In the genomic region with DNA sequence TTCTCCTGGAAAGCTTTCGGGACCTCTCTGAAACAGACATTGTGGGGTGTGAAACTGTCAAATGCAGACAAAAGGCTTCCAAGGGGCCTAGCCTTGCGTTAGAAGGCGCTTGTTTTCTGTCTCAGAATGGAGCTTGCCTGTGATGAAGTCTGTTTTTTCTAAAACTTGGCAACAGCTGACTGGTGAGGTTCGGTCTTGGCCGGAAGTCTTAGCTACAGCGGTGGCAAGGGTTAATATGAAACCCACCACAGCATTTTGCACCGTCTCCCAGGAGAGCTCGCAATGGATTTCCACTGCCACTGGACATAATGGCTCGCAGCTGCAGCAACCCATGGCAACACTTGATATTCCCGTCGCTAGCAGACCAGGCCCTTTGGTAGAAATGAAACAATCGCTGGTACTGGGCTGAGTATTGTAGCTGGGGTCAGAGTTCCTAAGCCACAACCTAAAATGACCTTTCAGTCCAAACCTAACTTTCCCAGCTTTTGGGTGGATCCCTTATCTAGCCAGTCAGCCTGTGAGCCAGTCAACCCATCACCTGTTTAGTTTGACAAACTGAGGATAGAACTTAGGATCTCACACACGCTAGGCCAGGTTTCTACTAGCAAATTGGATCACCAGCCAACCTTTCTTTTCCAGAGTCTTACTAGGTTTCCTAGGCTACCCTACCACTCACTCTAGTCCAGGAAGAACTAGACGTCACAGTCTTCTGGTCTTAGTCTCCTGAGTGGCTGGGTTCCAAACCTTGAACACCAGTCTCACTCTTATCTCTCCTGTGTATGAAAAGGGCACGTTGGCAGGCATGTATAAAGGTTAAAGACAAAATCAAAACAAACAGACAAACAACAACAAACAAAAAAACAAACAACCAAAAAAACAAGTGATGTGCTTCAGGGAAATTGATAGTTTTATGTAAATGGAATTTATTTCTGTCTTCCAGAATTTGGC, we compare ENCODE assay signal across 15 mouse cellular contexts.
DNase-seq lines count a peak whose midpoint lies in the region; ATAC-seq lines count a peak whose summit lies in the region.
"Had no signal": no experiment of that assay in that cellular context is flagged by ENCODE, and none has a peak within 500 bp of the region (broad histone marks: within the 10 kb centered on the region; RNA-seq: fewer than 3 reads in every experiment).

No protein-coding gene starts in this region.

- intact Hi-C loops in gastrocnemius, postnatal 36 days (cut with DNase I), result no loop called here

- no peaks in the 10 kb centered on the region for H3K27me3 ChIP-seq in midbrain, embryonic 11.5 days (ENCODE audit: control insufficient read depth, insufficient read depth, low read length)
- H3K27me3 ChIP-seq in midbrain, embryonic 15.5 days (replicated peaks), result no peaks in the 10 kb centered on the region
- H3K27me3 ChIP-seq in forebrain, embryonic 14.5 days (replicated peaks; ENCODE audit: control insufficient read depth, insufficient read depth, low read length), result no peaks in the 10 kb centered on the region
- H3K27me3 ChIP-seq in limb, embryonic 10.5 days (ENCODE audit: low read depth, poor library complexity, severe bottlenecking), result no peaks in the 10 kb centered on the region

- DNase-seq in midbrain, embryonic 11.5 days (ENCODE audit: low spot score, missing footprints), result peak; percentile 88
- DNase-seq in forebrain, embryonic 14.5 days (ENCODE audit: low spot score), result peak; percentile 89
- peak; percentile 61 for DNase-seq in limb, embryonic 10.5 days (ENCODE audit: low spot score)
- no peak for DNase-seq in urinary bladder, postnatal 4 days (ENCODE audit: low spot score in 2 of 2)
- no peak for DNase-seq in lung, postnatal 4 days
- DNase-seq in right cerebral cortex, postnatal 14 days, result no peak
- no peak for DNase-seq in gastrocnemius, postnatal 36 days
- DNase-seq: adrenal gland, adult 8-10 months; cerebellum, adult 11-12 months; kidney, adult 11 months; layer of hippocampus, adult 9-11 months; retina, postnatal 1 day had no signal

- H3K4me1 ChIP-seq in midbrain, embryonic 11.5 days (ENCODE audit: control insufficient read depth, insufficient read depth, low read length), result peaks cover 8% of the 10 kb centered on the region
- no peaks in the 10 kb centered on the region for H3K4me1 ChIP-seq in midbrain, embryonic 15.5 days
- H3K4me1 ChIP-seq in forebrain, embryonic 14.5 days (ENCODE audit: control insufficient read depth, insufficient read depth, low read length), result peaks cover 9% of the 10 kb centered on the region; the same call in 1 of the 2 replicates
- peaks cover 28% of the 10 kb centered on the region for H3K4me1 ChIP-seq in limb, embryonic 10.5 days

- H3K9me3 ChIP-seq in midbrain, embryonic 11.5 days (ENCODE audit: control insufficient read depth, low read length), result no peaks in the 10 kb centered on the region
- no peaks in the 10 kb centered on the region for H3K9me3 ChIP-seq in midbrain, embryonic 15.5 days
- H3K9me3 ChIP-seq in forebrain, embryonic 14.5 days (replicated peaks; ENCODE audit: control insufficient read depth, low read length), result no peaks in the 10 kb centered on the region
- H3K9me3 ChIP-seq in limb, embryonic 10.5 days (replicated peaks), result no peaks in the 10 kb centered on the region

- no peak overlapping the region for H3K4me3 ChIP-seq in midbrain, embryonic 11.5 days (ENCODE audit: low read depth, low read length)
- H3K4me3 ChIP-seq in midbrain, embryonic 15.5 days, result no peak overlapping the region
- no peak overlapping the region for H3K4me3 ChIP-seq in forebrain, embryonic 14.5 days (ENCODE audit: low read depth, low read length)
- H3K4me3 ChIP-seq in limb, embryonic 10.5 days, result no peak overlapping the region

- peak overlapping the region; percentile 22; the same call in 1 of the 2 replicates for H3K9ac ChIP-seq in midbrain, embryonic 11.5 days (ENCODE audit: low read length)
- H3K9ac ChIP-seq in midbrain, embryonic 15.5 days, result no peak overlapping the region
- 0 out of 2 replicates have a peak overlapping the region, but pooled peaks have one; percentile 4 for H3K9ac ChIP-seq in forebrain, embryonic 14.5 days (ENCODE audit: low read length)
- H3K9ac ChIP-seq: liver, embryonic 14.5 days had no signal

- H3K36me3 ChIP-seq in midbrain, embryonic 11.5 days (ENCODE audit: control insufficient read depth, insufficient read depth, low read length), result no peaks in the 10 kb centered on the region
- no peaks in the 10 kb centered on the region for H3K36me3 ChIP-seq in midbrain, embryonic 15.5 days (replicated peaks)
- no peaks in the 10 kb centered on the region for H3K36me3 ChIP-seq in forebrain, embryonic 14.5 days (ENCODE audit: control insufficient read depth, insufficient read depth, low read length)
- H3K36me3 ChIP-seq in limb, embryonic 10.5 days, result no peaks in the 10 kb centered on the region

- H3K27ac ChIP-seq in midbrain, embryonic 11.5 days (ENCODE audit: low read depth, low read length), result no peak overlapping the region; the same call in 1 of the 2 replicates
- H3K27ac ChIP-seq in midbrain, embryonic 15.5 days, result no peak overlapping the region
- peak overlapping the region; percentile 11; the same call in 1 of the 2 replicates for H3K27ac ChIP-seq in forebrain, embryonic 14.5 days (ENCODE audit: low read depth, low read length)
- peak overlapping the region; percentile 75 for H3K27ac ChIP-seq in limb, embryonic 10.5 days
- H3K27ac ChIP-seq: liver, embryonic 14.5 days had no signal

- no peak overlapping the region for H3K4me2 ChIP-seq in midbrain, embryonic 11.5 days
- H3K4me2 ChIP-seq in midbrain, embryonic 15.5 days, result no peak overlapping the region
- H3K4me2 ChIP-seq in forebrain, embryonic 14.5 days (ENCODE audit: low read length), result 0 out of 2 replicates have a peak overlapping the region, but pooled peaks have one; percentile 2

- peak; percentile 77 for ATAC-seq in midbrain, embryonic 11.5 days (ENCODE audit: low FRiP score)
- ATAC-seq in midbrain, embryonic 15.5 days (replicated peaks), result no peak
- ATAC-seq in forebrain, embryonic 14.5 days, result peak; percentile 88
- ATAC-seq: Patski had no signal

- WGBS in midbrain, embryonic 11.5 days, result 38% methylated on average over 15 of the region's 15 CpGs
- 28% methylated on average over 15 of the region's 15 CpGs for WGBS in midbrain, embryonic 15.5 days
- WGBS in forebrain, embryonic 14.5 days, result 18% methylated on average over 15 of the region's 15 CpGs
- 51% methylated on average over 15 of the region's 15 CpGs for WGBS in limb, embryonic 10.5 days

Comparison
In these comparisons a context has a peak if more than half of its experiments do, and no peak if none do; other contexts are left out.
1. DNase-seq: peak in midbrain, embryonic 11.5 days (single experiment), forebrain, embryonic 14.5 days (single experiment) and limb, embryonic 10.5 days (single experiment); none in urinary bladder, postnatal 4 days (0 of 2), lung, postnatal 4 days (0 of 2), right cerebral cortex, postnatal 14 days (single experiment) and gastrocnemius, postnatal 36 days (0 of 2).
2. H3K27ac ChIP-seq: peak in forebrain, embryonic 14.5 days (single experiment) and limb, embryonic 10.5 days (single experiment); none in midbrain, embryonic 11.5 days (single experiment) and midbrain, embryonic 15.5 days (single experiment).